Mouse (Mus musculus) CH12.LX (cell line): Measurements from ENCODE around the gene Elp6. TPM values are rescaled to one million over a fixed set of nuclear protein-coding genes. Genes with fewer than 3 reads are reported as not detected.

ENCODE experiments used
- DNase-seq: peaks from one replicate; pipeline ENCODE4 v3.0.0-alpha.2; 2013; ENCODE audit errors: extremely low read depth
- H3K27ac ChIP-seq: 2 replicates; pipeline ENCODE4 v1.5.1; 2012; ENCODE audit warnings: low read depth, mild to moderate bottlenecking, control low read depth, moderate library complexity; ENCODE audit not compliant: insufficient read depth
- H3K27me3 ChIP-seq: replicated peaks from 2 replicates; pipeline ENCODE3; 2012; ENCODE audit warnings: inconsistent platforms
- H3K36me3 ChIP-seq, 2 experiments: replicated peaks in 1 of 2; 2 replicates each; pipeline versions ENCODE3 to v1.6.1; 2012; ENCODE audit warnings: inconsistent platforms in 1 of 2, low read length in 1 of 2, mild to moderate bottlenecking in 1 of 2, mixed read lengths in 1 of 2, moderate library complexity in 1 of 2; ENCODE audit not compliant: control insufficient read depth in 1 of 2, insufficient read depth in 1 of 2
- H3K4me1 ChIP-seq, 2 experiments: 2 replicates each; pipeline ENCODE4 v1.6.1; 2012; ENCODE audit warnings: inconsistent platforms in 1 of 2, moderate library complexity in 1 of 2; ENCODE audit not compliant: insufficient read depth in 2 of 2, control insufficient read depth in 1 of 2
- H3K4me2 ChIP-seq: 2 replicates; pipeline ENCODE4 v1.6.1; 2012; ENCODE audit warnings: low read depth, mild to moderate bottlenecking, control low read depth; ENCODE audit not compliant: poor library complexity, insufficient read depth, severe bottlenecking
- H3K4me3 ChIP-seq, 3 experiments: fragments of 150-350 bp in 1 of 3; sonication (generic) in 1 of 3; replicated peaks in 1 of 3; 2 replicates each; pipeline versions ENCODE3 to v1.5.1; 2011 to 2012; ENCODE audit warnings: low read depth in 2 of 3, low read length in 2 of 3, mild to moderate bottlenecking in 2 of 3, moderate library complexity in 2 of 3, control low read depth in 1 of 3, improper control_type of control experiment in 1 of 3, inconsistent platforms in 1 of 3, mixed read lengths in 1 of 3; ENCODE audit not compliant: poor library complexity in 1 of 3
- H3K79me2 ChIP-seq: replicated peaks from 2 replicates; pipeline ENCODE4 v1.6.1; 2012; ENCODE audit warnings: mild to moderate bottlenecking, moderate library complexity; ENCODE audit not compliant: control insufficient read depth, poor library complexity, insufficient read depth, severe bottlenecking; ENCODE audit errors: extremely low read depth
- H3K9ac ChIP-seq: 2 replicates; pipeline ENCODE4 v1.6.1; 2012; ENCODE audit warnings: low read depth, mild to moderate bottlenecking, control low read depth, moderate library complexity; ENCODE audit not compliant: insufficient read depth
- H3K9me3 ChIP-seq: replicated peaks from 2 replicates; pipeline ENCODE3; 2012; ENCODE audit warnings: low read length, inconsistent platforms, mixed read lengths
- BHLHE40 ChIP-seq: IDR thresholded peaks from 2 replicates; pipeline ENCODE4 v1.6.1; 2011; ENCODE audit warnings: mild to moderate bottlenecking, low read depth, low read length, improper control_type of control experiment
- CHD1 ChIP-seq: IDR thresholded peaks from 2 replicates; pipeline ENCODE4 v1.6.1; 2012; ENCODE audit warnings: low read depth, low read length, improper control_type of control experiment, inconsistent platforms
- CTCF ChIP-seq, 2 experiments: IDR thresholded peaks in 1 of 2; conservative IDR thresholded peaks in 1 of 2; 2 replicates each; pipeline ENCODE4 v1.5.1; 2011 to 2012; ENCODE audit warnings: low read depth in 2 of 2, low read length in 2 of 2, improper control_type of control experiment in 1 of 2, inconsistent platforms in 1 of 2, mild to moderate bottlenecking in 1 of 2, moderate library complexity in 1 of 2
- EP300 ChIP-seq: IDR thresholded peaks from 2 replicates; pipeline ENCODE4 v1.6.1; 2011; ENCODE audit warnings: low read length, improper control_type of control experiment
- GABPA ChIP-seq: IDR thresholded peaks from 2 replicates; pipeline ENCODE4 v1.6.1; 2012; ENCODE audit warnings: low read depth, low read length, improper control_type of control experiment, inconsistent platforms; ENCODE audit not compliant: insufficient replicate concordance
- HCFC1 ChIP-seq: IDR thresholded peaks from 2 replicates; pipeline ENCODE4 v1.6.1; 2012; ENCODE audit warnings: low read depth, mild to moderate bottlenecking, inconsistent platforms, low read length, improper control_type of control experiment
- JUN ChIP-seq: IDR thresholded peaks from 2 replicates; pipeline ENCODE4 v1.6.1; 2011; ENCODE audit warnings: low read depth, mild to moderate bottlenecking, low read length, improper control_type of control experiment, moderate library complexity; ENCODE audit not compliant: insufficient read depth
- JUND ChIP-seq: conservative IDR thresholded peaks from 2 replicates; pipeline ENCODE4 v1.6.1; 2011; ENCODE audit warnings: low read depth, low read length, improper control_type of control experiment
- MAX ChIP-seq: IDR thresholded peaks from 2 replicates; pipeline ENCODE4 v1.6.1; 2011; ENCODE audit warnings: low read length, improper control_type of control experiment
- MEF2A ChIP-seq: IDR thresholded peaks from 2 replicates; pipeline ENCODE4 v1.6.1; 2014; ENCODE audit warnings: low read depth, mild to moderate bottlenecking, inconsistent platforms, low read length, improper control_type of control experiment, borderline replicate concordance
- MXI1 ChIP-seq: IDR thresholded peaks from 2 replicates; pipeline ENCODE4 v1.6.1; 2011; ENCODE audit warnings: mild to moderate bottlenecking, low read depth, low read length, improper control_type of control experiment
- MYC ChIP-seq: IDR thresholded peaks from 2 replicates; pipeline ENCODE4 v1.6.1; 2011; ENCODE audit warnings: low read depth, mild to moderate bottlenecking, improper control_type of control experiment, low read length
- NELFE ChIP-seq: IDR thresholded peaks from 2 replicates; pipeline ENCODE4 v1.6.1; 2011; ENCODE audit warnings: low read depth, low read length, improper control_type of control experiment
- NRF1 ChIP-seq: IDR thresholded peaks from 2 replicates; pipeline ENCODE4 v1.6.1; 2014; ENCODE audit warnings: low read depth, mild to moderate bottlenecking, inconsistent platforms, low read length, improper control_type of control experiment, moderate library complexity
- PAX5 ChIP-seq: IDR thresholded peaks from 2 replicates; pipeline ENCODE4 v1.6.1; 2012; ENCODE audit warnings: low read length, inconsistent platforms, mixed read lengths
- POLR2AphosphoS2 ChIP-seq: IDR thresholded peaks from 2 replicates; pipeline ENCODE4 v1.6.1; 2011; ENCODE audit warnings: low read depth, low read length, improper control_type of control experiment
- RAD21 ChIP-seq: IDR thresholded peaks from 2 replicates; pipeline ENCODE4 v1.6.1; 2011; ENCODE audit warnings: low read depth, mild to moderate bottlenecking, low read length, improper control_type of control experiment, moderate library complexity
- RCOR1 ChIP-seq: conservative IDR thresholded peaks from 2 replicates; pipeline ENCODE4 v1.6.1; 2012; ENCODE audit warnings: low read depth, mild to moderate bottlenecking, inconsistent platforms, low read length, improper control_type of control experiment
- SMC3 ChIP-seq: IDR thresholded peaks from 2 replicates; pipeline ENCODE4 v1.6.1; 2011; ENCODE audit warnings: low read depth, low read length, improper control_type of control experiment
- TCF12 ChIP-seq: IDR thresholded peaks from 2 replicates; pipeline ENCODE4 v1.6.1; 2014; ENCODE audit warnings: low read depth, mild to moderate bottlenecking, inconsistent platforms, low read length, improper control_type of control experiment
- UBTF ChIP-seq: IDR thresholded peaks from 2 replicates; pipeline ENCODE4 v1.6.1; 2012; ENCODE audit warnings: low read depth, mild to moderate bottlenecking, inconsistent platforms, low read length, improper control_type of control experiment, moderate library complexity
- USF1 ChIP-seq: IDR thresholded peaks from 2 replicates; pipeline ENCODE4 v1.6.1; 2014; ENCODE audit warnings: low read depth, mild to moderate bottlenecking, inconsistent platforms, low read length, improper control_type of control experiment
- ZC3H11A ChIP-seq: IDR thresholded peaks from 2 replicates; pipeline ENCODE4 v1.6.1; 2012; ENCODE audit warnings: low read depth, mild to moderate bottlenecking, inconsistent platforms, low read length, improper control_type of control experiment
- ZKSCAN1 ChIP-seq: IDR thresholded peaks from 2 replicates; pipeline ENCODE4 v1.6.1; 2012; ENCODE audit warnings: low read depth, inconsistent platforms, low read length, improper control_type of control experiment, borderline replicate concordance
- ZMIZ1 ChIP-seq: IDR thresholded peaks from 2 replicates; pipeline ENCODE4 v1.6.1; 2012; ENCODE audit warnings: low read depth, mild to moderate bottlenecking, inconsistent platforms, low read length, improper control_type of control experiment
- ZNF384 ChIP-seq: IDR thresholded peaks from 2 replicates; pipeline ENCODE4 v1.6.1; 2012; ENCODE audit warnings: low read depth, low read length, improper control_type of control experiment, inconsistent platforms
- dilution Hi-C: fragments of 300-500 bp; cut with MboI; formaldehyde crosslinking; loops from 2 replicates; pipeline ENCODE4 v1.14.3; 2020; ENCODE audit warnings: low sequenced_read_pairs; ENCODE audit not compliant: extremely low pct_unique_long_range_greater_than_20kb, extremely low pct_ligation_motif_present
- in situ Hi-C: fragments of 300-500 bp; cut with MboI; formaldehyde crosslinking; loops from 3 replicates; pipeline ENCODE4 v1.14.3; 2019; ENCODE audit warnings: low sequenced_read_pairs, low pct_ligation_motif_present, low pct_unique_long_range_greater_than_20kb, mixed read lengths
- polyA plus RNA-seq: library from polyadenylated mRNA; unstranded; fragments of >175 nt; gene quantifications from 2 replicates; pipeline ENCODE4 v1.2.1, GENCODE M21; 2012; ENCODE audit warnings: low read depth; ENCODE audit not compliant: insufficient read length
- total RNA-seq, 2 experiments: library from RNA; depleted of rRNA; stranded (reverse); fragments of 300-350 nt in 1 of 2; fragments of >200 nt in 1 of 2; gene quantifications; 2 replicates each; pipeline ENCODE4 v1.2.3; 2012 to 2014

Gene Elp6
- total and polyA plus RNA-seq, 3 experiments, result 24.2 to 44.7 (median 35.4) TPM

DNA sequence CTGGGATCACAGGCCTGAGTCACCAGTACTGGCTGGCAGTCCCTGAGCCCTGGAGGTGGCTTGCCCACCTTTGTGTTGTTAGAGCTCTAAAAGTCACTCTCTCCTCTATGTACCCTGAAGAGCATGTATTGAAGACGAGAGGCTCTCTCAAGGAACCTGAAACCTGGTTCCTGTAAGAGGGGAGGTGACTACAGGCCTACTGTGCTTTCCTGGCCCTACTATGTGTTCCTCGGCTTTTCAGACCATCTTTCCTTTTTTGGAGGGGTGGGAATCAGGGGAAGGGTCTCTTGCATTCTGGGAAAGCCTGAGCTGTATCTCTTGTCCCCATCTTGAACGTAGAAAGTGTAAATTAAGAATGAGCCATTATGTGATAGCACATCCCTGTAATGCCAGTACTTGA lies 45.9 kb upstream of the Elp6 start:
- dilution Hi-C loops, result no loop called here
- in situ Hi-C loops, result no loop called here
- H3K36me3 ChIP-seq, result peaks cover 0 to 5% of the 10 kb centered on the region in 2 experiments
- DNase-seq, result no peak
- H3K79me2 ChIP-seq, result no peaks in the 10 kb centered on the region
- no peak overlapping the region for H3K4me3 ChIP-seq
- no peak overlapping the region for H3K27ac ChIP-seq
- no peak overlapping the region for H3K4me2 ChIP-seq
- no peak overlapping the region for H3K9ac ChIP-seq
- no peaks in the 10 kb centered on the region for H3K27me3 ChIP-seq
- peak; percentile 58 for TF ChIP-seq ZKSCAN1
- TF ChIP-seq POLR2AphosphoS2, result no peak
- H3K4me1 ChIP-seq, result no peaks in the 10 kb centered on the region
- no peaks in the 10 kb centered on the region for H3K9me3 ChIP-seq

DNA sequence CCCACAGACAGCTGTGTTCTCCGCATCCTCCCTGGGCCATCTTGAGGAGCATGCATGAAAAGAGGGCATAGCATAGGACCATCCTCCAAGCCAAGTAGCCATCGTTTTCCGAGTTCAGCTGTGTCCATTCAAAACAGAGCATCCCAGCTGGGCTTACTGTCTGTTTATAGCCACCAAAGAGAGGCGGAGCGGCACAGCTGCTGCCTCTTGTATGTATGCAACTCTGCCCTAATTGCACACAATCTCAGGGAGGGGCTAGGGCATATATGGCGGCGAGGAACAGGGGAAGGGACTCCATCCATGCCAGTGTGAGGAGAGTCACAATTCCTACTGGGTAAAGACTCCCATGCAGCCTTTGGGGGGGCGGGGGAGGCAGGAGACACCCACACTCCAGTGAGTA lies 41.8 kb upstream of the Elp6 start:
- in situ Hi-C loops, result no loop called here
- Histone ChIP-seq H3K4me2 (no peak overlapping the region), H3K4me1 (peaks cover 6 to 13% of the 10 kb centered on the region in 2 experiments), H3K36me3 (peaks cover 0 to 3% of the 10 kb centered on the region in 2 experiments), H3K9ac (no peak overlapping the region), H3K9me3 (no peaks in the 10 kb centered on the region), H3K27me3 (no peaks in the 10 kb centered on the region), H3K27ac (no peak overlapping the region), H3K79me2 (no peaks in the 10 kb centered on the region), H3K4me3 (no peak overlapping the region)
- no peak for TF ChIP-seq MYC
- TF ChIP-seq GABPA, result no peak
- no peak for TF ChIP-seq ZC3H11A
- no peak for TF ChIP-seq USF1
- TF ChIP-seq PAX5, result no peak
- no peak for TF ChIP-seq MXI1
- no peak for TF ChIP-seq JUN
- no peak for TF ChIP-seq ZMIZ1
- no peak for TF ChIP-seq BHLHE40
- dilution Hi-C loops, result no loop called here
- DNase-seq, result no peak

- TF ChIP-seq NELFE (no peak), NRF1 (no peak), USF1 (no peak), CHD1 (no peak), JUND (no peak), RCOR1 (no peak), ZMIZ1 (no peak), TCF12 (no peak), UBTF (no peak), HCFC1 (no peak), RAD21 (no peak), ZNF384 (no peak), ZKSCAN1 (no peak), EP300 (no peak), CTCF (conservative IDR thresholded peaks at IDR 0.05 in 1 of 2, IDR thresholded peaks at IDR 0.05 in 1 of 2; ENCODE audit: low read depth in 2 of 2, low read length in 2 of 2) (no peak), SMC3 (no peak), MXI1 (no peak), GABPA (no peak), MAX (no peak), MEF2A (no peak)
- no peak overlapping the region for H3K27ac ChIP-seq
- DNase-seq, result no peak
- dilution Hi-C loops (no loop called here), in situ Hi-C loops (no loop called here)
- no peaks in the 10 kb centered on the region for H3K27me3 ChIP-seq
- no peak overlapping the region for H3K9ac ChIP-seq
- H3K9me3 ChIP-seq, result no peaks in the 10 kb centered on the region
- no peak overlapping the region for H3K4me3 ChIP-seq
- H3K4me1 ChIP-seq, result peaks cover 9 to 20% of the 10 kb centered on the region in 2 experiments
- no peaks in the 10 kb centered on the region for H3K79me2 ChIP-seq
- peaks cover 0 to 3% of the 10 kb centered on the region in 2 experiments for H3K36me3 ChIP-seq
- no peak overlapping the region for H3K4me2 ChIP-seq
Measured at GRCm38 (mm10) chr9:110264991-110265390, 40.0 kb upstream of the Elp6 start.
